Mouse (Mus musculus) CH12.LX (cell line): ENCODE measurements around the gene Celf5. TPM values are rescaled to one million over a fixed set of nuclear protein-coding genes. Genes with fewer than 3 reads are reported as not detected.

Experiments used
- DNase-seq: peaks from one replicate; pipeline ENCODE4 v3.0.0-alpha.2; 2013; ENCODE audit errors: extremely low read depth
- H3K27ac ChIP-seq: 2 replicates; pipeline ENCODE4 v1.5.1; 2012; ENCODE audit warnings: low read depth, mild to moderate bottlenecking, control low read depth, moderate library complexity; ENCODE audit not compliant: insufficient read depth
- H3K27me3 ChIP-seq: replicated peaks from 2 replicates; pipeline ENCODE3; 2012; ENCODE audit warnings: inconsistent platforms
- H3K36me3 ChIP-seq, 2 experiments: replicated peaks in 1 of 2; 2 replicates each; pipeline versions ENCODE3 to v1.6.1; 2012; ENCODE audit warnings: inconsistent platforms in 1 of 2, low read length in 1 of 2, mild to moderate bottlenecking in 1 of 2, mixed read lengths in 1 of 2, moderate library complexity in 1 of 2; ENCODE audit not compliant: control insufficient read depth in 1 of 2, insufficient read depth in 1 of 2
- H3K4me1 ChIP-seq, 2 experiments: 2 replicates each; pipeline ENCODE4 v1.6.1; 2012; ENCODE audit warnings: inconsistent platforms in 1 of 2, moderate library complexity in 1 of 2; ENCODE audit not compliant: insufficient read depth in 2 of 2, control insufficient read depth in 1 of 2
- H3K4me2 ChIP-seq: 2 replicates; pipeline ENCODE4 v1.6.1; 2012; ENCODE audit warnings: low read depth, mild to moderate bottlenecking, control low read depth; ENCODE audit not compliant: poor library complexity, insufficient read depth, severe bottlenecking
- H3K4me3 ChIP-seq, 3 experiments: fragments of 150-350 bp in 1 of 3; sonication (generic) in 1 of 3; replicated peaks in 1 of 3; 2 replicates each; pipeline versions ENCODE3 to v1.5.1; 2011 to 2012; ENCODE audit warnings: low read depth in 2 of 3, low read length in 2 of 3, mild to moderate bottlenecking in 2 of 3, moderate library complexity in 2 of 3, control low read depth in 1 of 3, improper control_type of control experiment in 1 of 3, inconsistent platforms in 1 of 3, mixed read lengths in 1 of 3; ENCODE audit not compliant: poor library complexity in 1 of 3
- H3K79me2 ChIP-seq: replicated peaks from 2 replicates; pipeline ENCODE4 v1.6.1; 2012; ENCODE audit warnings: mild to moderate bottlenecking, moderate library complexity; ENCODE audit not compliant: control insufficient read depth, poor library complexity, insufficient read depth, severe bottlenecking; ENCODE audit errors: extremely low read depth
- H3K9ac ChIP-seq: 2 replicates; pipeline ENCODE4 v1.6.1; 2012; ENCODE audit warnings: low read depth, mild to moderate bottlenecking, control low read depth, moderate library complexity; ENCODE audit not compliant: insufficient read depth
- H3K9me3 ChIP-seq: replicated peaks from 2 replicates; pipeline ENCODE3; 2012; ENCODE audit warnings: low read length, inconsistent platforms, mixed read lengths
- CHD1 ChIP-seq: IDR thresholded peaks from 2 replicates; pipeline ENCODE4 v1.6.1; 2012; ENCODE audit warnings: low read depth, low read length, improper control_type of control experiment, inconsistent platforms
- CHD2 ChIP-seq: IDR thresholded peaks from 2 replicates; pipeline ENCODE4 v1.6.1; 2011; ENCODE audit warnings: low read length, improper control_type of control experiment
- CTCF ChIP-seq, 2 experiments: IDR thresholded peaks in 1 of 2; conservative IDR thresholded peaks in 1 of 2; 2 replicates each; pipeline ENCODE4 v1.5.1; 2011 to 2012; ENCODE audit warnings: low read depth in 2 of 2, low read length in 2 of 2, improper control_type of control experiment in 1 of 2, inconsistent platforms in 1 of 2, mild to moderate bottlenecking in 1 of 2, moderate library complexity in 1 of 2
- E2F4 ChIP-seq: IDR thresholded peaks from 2 replicates; pipeline ENCODE4 v1.6.1; 2011; ENCODE audit warnings: low read depth, low read length, improper control_type of control experiment; ENCODE audit not compliant: insufficient replicate concordance
- EP300 ChIP-seq: IDR thresholded peaks from 2 replicates; pipeline ENCODE4 v1.6.1; 2011; ENCODE audit warnings: low read length, improper control_type of control experiment
- ETS1 ChIP-seq: conservative IDR thresholded peaks from 2 replicates; pipeline ENCODE4 v1.6.1; 2012; ENCODE audit warnings: low read depth, mild to moderate bottlenecking, inconsistent platforms, low read length, improper control_type of control experiment, moderate library complexity
- GABPA ChIP-seq: IDR thresholded peaks from 2 replicates; pipeline ENCODE4 v1.6.1; 2012; ENCODE audit warnings: low read depth, low read length, improper control_type of control experiment, inconsistent platforms; ENCODE audit not compliant: insufficient replicate concordance
- HCFC1 ChIP-seq: IDR thresholded peaks from 2 replicates; pipeline ENCODE4 v1.6.1; 2012; ENCODE audit warnings: low read depth, mild to moderate bottlenecking, inconsistent platforms, low read length, improper control_type of control experiment
- IRF4 ChIP-seq: IDR thresholded peaks from 2 replicates; pipeline ENCODE4 v1.6.1; 2014; ENCODE audit warnings: low read depth, mild to moderate bottlenecking, inconsistent platforms, low read length, improper control_type of control experiment
- JUN ChIP-seq: IDR thresholded peaks from 2 replicates; pipeline ENCODE4 v1.6.1; 2011; ENCODE audit warnings: low read depth, mild to moderate bottlenecking, low read length, improper control_type of control experiment, moderate library complexity; ENCODE audit not compliant: insufficient read depth
- JUND ChIP-seq: conservative IDR thresholded peaks from 2 replicates; pipeline ENCODE4 v1.6.1; 2011; ENCODE audit warnings: low read depth, low read length, improper control_type of control experiment
- MAFK ChIP-seq: IDR thresholded peaks from 2 replicates; pipeline ENCODE4 v1.6.1; 2011; ENCODE audit warnings: low read length, improper control_type of control experiment; ENCODE audit not compliant: insufficient replicate concordance
- MAX ChIP-seq: IDR thresholded peaks from 2 replicates; pipeline ENCODE4 v1.6.1; 2011; ENCODE audit warnings: low read length, improper control_type of control experiment
- MEF2A ChIP-seq: IDR thresholded peaks from 2 replicates; pipeline ENCODE4 v1.6.1; 2014; ENCODE audit warnings: low read depth, mild to moderate bottlenecking, inconsistent platforms, low read length, improper control_type of control experiment, borderline replicate concordance
- MXI1 ChIP-seq: IDR thresholded peaks from 2 replicates; pipeline ENCODE4 v1.6.1; 2011; ENCODE audit warnings: mild to moderate bottlenecking, low read depth, low read length, improper control_type of control experiment
- NELFE ChIP-seq: IDR thresholded peaks from 2 replicates; pipeline ENCODE4 v1.6.1; 2011; ENCODE audit warnings: low read depth, low read length, improper control_type of control experiment
- NRF1 ChIP-seq: IDR thresholded peaks from 2 replicates; pipeline ENCODE4 v1.6.1; 2014; ENCODE audit warnings: low read depth, mild to moderate bottlenecking, inconsistent platforms, low read length, improper control_type of control experiment, moderate library complexity
- PAX5 ChIP-seq: IDR thresholded peaks from 2 replicates; pipeline ENCODE4 v1.6.1; 2012; ENCODE audit warnings: low read length, inconsistent platforms, mixed read lengths
- POLR2A ChIP-seq: IDR thresholded peaks from 2 replicates; pipeline ENCODE4 v1.6.1; 2011; ENCODE audit warnings: low read depth, mild to moderate bottlenecking, improper control_type of control experiment, low read length
- RCOR1 ChIP-seq: conservative IDR thresholded peaks from 2 replicates; pipeline ENCODE4 v1.6.1; 2012; ENCODE audit warnings: low read depth, mild to moderate bottlenecking, inconsistent platforms, low read length, improper control_type of control experiment
- SIN3A ChIP-seq: IDR thresholded peaks from 2 replicates; pipeline ENCODE4 v1.6.1; 2012; ENCODE audit warnings: low read length, improper control_type of control experiment, inconsistent platforms
- TBP ChIP-seq: conservative IDR thresholded peaks from 2 replicates; pipeline ENCODE4 v1.6.1; 2011; ENCODE audit warnings: low read depth, low read length, improper control_type of control experiment
- TCF12 ChIP-seq: IDR thresholded peaks from 2 replicates; pipeline ENCODE4 v1.6.1; 2014; ENCODE audit warnings: low read depth, mild to moderate bottlenecking, inconsistent platforms, low read length, improper control_type of control experiment
- UBTF ChIP-seq: IDR thresholded peaks from 2 replicates; pipeline ENCODE4 v1.6.1; 2012; ENCODE audit warnings: low read depth, mild to moderate bottlenecking, inconsistent platforms, low read length, improper control_type of control experiment, moderate library complexity
- USF2 ChIP-seq: conservative IDR thresholded peaks from 2 replicates; pipeline ENCODE4 v1.6.1; 2011; ENCODE audit warnings: low read depth, low read length, improper control_type of control experiment
- ZKSCAN1 ChIP-seq: IDR thresholded peaks from 2 replicates; pipeline ENCODE4 v1.6.1; 2012; ENCODE audit warnings: low read depth, inconsistent platforms, low read length, improper control_type of control experiment, borderline replicate concordance
- ZMIZ1 ChIP-seq: IDR thresholded peaks from 2 replicates; pipeline ENCODE4 v1.6.1; 2012; ENCODE audit warnings: low read depth, mild to moderate bottlenecking, inconsistent platforms, low read length, improper control_type of control experiment
- ZNF384 ChIP-seq: IDR thresholded peaks from 2 replicates; pipeline ENCODE4 v1.6.1; 2012; ENCODE audit warnings: low read depth, low read length, improper control_type of control experiment, inconsistent platforms
- dilution Hi-C: fragments of 300-500 bp; cut with MboI; formaldehyde crosslinking; loops from 2 replicates; pipeline ENCODE4 v1.14.3; 2020; ENCODE audit warnings: low sequenced_read_pairs; ENCODE audit not compliant: extremely low pct_unique_long_range_greater_than_20kb, extremely low pct_ligation_motif_present
- in situ Hi-C: fragments of 300-500 bp; cut with MboI; formaldehyde crosslinking; loops from 3 replicates; pipeline ENCODE4 v1.14.3; 2019; ENCODE audit warnings: low sequenced_read_pairs, low pct_ligation_motif_present, low pct_unique_long_range_greater_than_20kb, mixed read lengths
- polyA plus RNA-seq: library from polyadenylated mRNA; unstranded; fragments of >175 nt; gene quantifications from 2 replicates; pipeline ENCODE4 v1.2.1, GENCODE M21; 2012; ENCODE audit warnings: low read depth; ENCODE audit not compliant: insufficient read length
- total RNA-seq, 2 experiments: library from RNA; depleted of rRNA; stranded (reverse); fragments of 300-350 nt in 1 of 2; fragments of >200 nt in 1 of 2; gene quantifications; 2 replicates each; pipeline ENCODE4 v1.2.3; 2012 to 2014

Gene Celf5
- total and polyA plus RNA-seq, 3 experiments: 0.07 to 0.08 TPM; not detected in 1

GRCm38 (mm10) chr10:81457624-81458023 lies 24.9 kb downstream of the Celf5 start:
- Histone ChIP-seq H3K4me1 (peaks cover 4 to 5% of the 10 kb centered on the region in 2 experiments; a peak in 2 of 4 replicates), H3K27ac (no peak overlapping the region), H3K27me3 (peaks cover 91% of the 10 kb centered on the region), H3K4me2 (no peak overlapping the region), H3K79me2 (no peaks in the 10 kb centered on the region), H3K36me3 (no peaks in the 10 kb centered on the region), H3K9me3 (no peaks in the 10 kb centered on the region), H3K4me3 (no peak overlapping the region), H3K9ac (no peak overlapping the region)
- DNase-seq: no peak
- dilution Hi-C loops: no loop called here
- in situ Hi-C loops: no loop called here
- no peak for TF ChIP-seq HCFC1
- TF ChIP-seq PAX5: no peak
- no peak for TF ChIP-seq MEF2A
- TF ChIP-seq EP300: no peak
- TF ChIP-seq ZNF384: no peak
- no peak for TF ChIP-seq ETS1
- no peak for TF ChIP-seq CHD2
- no peak for TF ChIP-seq CHD1
- TF ChIP-seq E2F4: no peak
- TF ChIP-seq CTCF (conservative IDR thresholded peaks at IDR 0.05 in 1 of 2, IDR thresholded peaks at IDR 0.05 in 1 of 2; ENCODE audit: low read depth in 2 of 2, low read length in 2 of 2): no peak
- no peak for TF ChIP-seq MXI1
- no peak for TF ChIP-seq ZMIZ1
- no peak for TF ChIP-seq POLR2A
- no peak for TF ChIP-seq TCF12
- no peak for TF ChIP-seq NELFE
- TF ChIP-seq JUND: no peak
- TF ChIP-seq MAFK: no peak
- TF ChIP-seq SIN3A: no peak
- no peak for TF ChIP-seq JUN
- TF ChIP-seq MAX: no peak
- TF ChIP-seq, all 38 proteins: peak for 0

DNA sequence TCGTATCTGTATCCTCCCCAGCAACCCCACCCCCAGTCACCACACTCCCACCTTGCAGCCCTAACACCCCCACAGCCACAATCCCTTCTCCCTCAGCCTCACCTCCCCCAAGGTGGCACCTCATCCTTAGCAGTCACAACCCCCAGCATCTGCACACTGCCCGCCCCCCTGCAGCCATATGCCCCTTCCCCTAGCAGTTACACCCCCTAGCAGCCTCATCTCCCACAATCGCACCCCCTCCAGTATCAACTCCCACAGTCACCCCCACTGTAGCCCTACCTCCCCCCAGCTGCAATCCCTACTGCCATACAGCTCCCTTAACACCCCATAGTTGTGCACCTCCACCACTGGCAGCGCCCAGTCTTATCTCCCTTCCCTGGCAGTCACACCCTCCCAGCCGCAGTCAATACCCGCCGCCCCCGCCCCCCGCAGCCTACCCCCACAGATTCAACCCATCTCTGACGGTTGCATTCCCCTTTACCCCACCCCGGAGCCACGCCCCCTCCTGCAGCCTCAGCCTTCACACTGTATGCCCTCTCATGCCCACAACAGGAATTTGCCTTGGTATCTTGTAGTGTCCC lies 25.4 kb downstream of the Celf5 start:
- in situ Hi-C loops: no loop called here
- no peak for DNase-seq
- no peak overlapping the region for H3K4me2 ChIP-seq
- dilution Hi-C loops: no loop called here
- H3K9ac ChIP-seq: no peak overlapping the region
- H3K4me3 ChIP-seq: no peak overlapping the region
- TF ChIP-seq MAX: no peak
- no peak for TF ChIP-seq JUND
- no peak for TF ChIP-seq ZNF384
- TF ChIP-seq MAFK: no peak
- TF ChIP-seq IRF4: no peak
- TF ChIP-seq UBTF: no peak
- no peak for TF ChIP-seq USF2
- no peak for TF ChIP-seq CHD2
- no peak for TF ChIP-seq RCOR1
- no peak for TF ChIP-seq MEF2A
- TF ChIP-seq ZKSCAN1: no peak
- no peak for TF ChIP-seq NRF1
- no peak for TF ChIP-seq GABPA
- TF ChIP-seq TBP: no peak
- TF ChIP-seq TCF12: no peak
- H3K36me3 ChIP-seq: no peaks in the 10 kb centered on the region
- no peaks in the 10 kb centered on the region for H3K9me3 ChIP-seq
- no peaks in the 10 kb centered on the region for H3K79me2 ChIP-seq
- peaks cover 91% of the 10 kb centered on the region for H3K27me3 ChIP-seq
- peaks cover 2% of the 10 kb centered on the region in 2 experiments; a peak in 2 of 4 replicates for H3K4me1 ChIP-seq
- no peak overlapping the region for H3K27ac ChIP-seq
